Mouse (Mus musculus) lung, postnatal 10 days (tissue): Measurements from ENCODE around the gene Arf3.
A peak's percentile ranks its signal among the peaks of the same experiment; 100 is the strongest.
"Not testable (repeated sequence)": the region's sequence is repeated elsewhere in the genome, so short reads cannot be mapped to it uniquely, and the experiment has no call there.

ENCODE experiments used
- DNase-seq: peaks from one replicate; pipeline ENCODE4 v3.0.0; 2021

Gene Arf3

GRCm38 (mm10) chr15:98762670-98763529 is at the start of gene Arf3:
TSS of gene Arf3 (minus strand) at chr15:98763214.
- peak; percentile 98 for DNase-seq

DNA sequence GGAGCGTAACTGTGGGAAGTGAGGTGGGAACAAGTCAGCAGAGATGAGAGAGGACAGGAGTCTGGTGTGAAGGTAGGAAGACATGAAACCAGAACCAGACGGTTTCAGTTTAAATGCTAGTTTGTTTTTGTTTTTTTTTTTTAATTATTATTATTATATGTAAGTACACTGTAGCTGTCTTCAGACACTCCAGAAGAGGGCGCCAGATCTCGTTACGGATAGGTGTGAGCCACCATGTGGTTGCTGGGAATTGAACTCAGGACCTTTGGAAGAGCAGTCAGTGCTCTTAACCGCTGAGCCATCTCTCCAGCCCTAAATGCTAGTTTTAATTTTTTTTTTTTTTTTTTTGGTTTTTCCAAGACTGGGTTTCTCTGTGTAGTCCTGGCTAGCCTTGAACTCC is 47.2 kb upstream of the Arf3 start:
- DNase-seq = not testable (repeated sequence)

GRCm38 (mm10) chr15:98809390-98809789 is 46.4 kb upstream of the Arf3 start, which contains the start of gene Ddn:
TSS of gene Ddn (minus strand) at chr15:98809490.
- DNase-seq = no peak

- no peak for DNase-seq
Measured at GRCm38 (mm10) chr15:98808651-98809134, 45.7 kb upstream of the Arf3 start.

DNA sequence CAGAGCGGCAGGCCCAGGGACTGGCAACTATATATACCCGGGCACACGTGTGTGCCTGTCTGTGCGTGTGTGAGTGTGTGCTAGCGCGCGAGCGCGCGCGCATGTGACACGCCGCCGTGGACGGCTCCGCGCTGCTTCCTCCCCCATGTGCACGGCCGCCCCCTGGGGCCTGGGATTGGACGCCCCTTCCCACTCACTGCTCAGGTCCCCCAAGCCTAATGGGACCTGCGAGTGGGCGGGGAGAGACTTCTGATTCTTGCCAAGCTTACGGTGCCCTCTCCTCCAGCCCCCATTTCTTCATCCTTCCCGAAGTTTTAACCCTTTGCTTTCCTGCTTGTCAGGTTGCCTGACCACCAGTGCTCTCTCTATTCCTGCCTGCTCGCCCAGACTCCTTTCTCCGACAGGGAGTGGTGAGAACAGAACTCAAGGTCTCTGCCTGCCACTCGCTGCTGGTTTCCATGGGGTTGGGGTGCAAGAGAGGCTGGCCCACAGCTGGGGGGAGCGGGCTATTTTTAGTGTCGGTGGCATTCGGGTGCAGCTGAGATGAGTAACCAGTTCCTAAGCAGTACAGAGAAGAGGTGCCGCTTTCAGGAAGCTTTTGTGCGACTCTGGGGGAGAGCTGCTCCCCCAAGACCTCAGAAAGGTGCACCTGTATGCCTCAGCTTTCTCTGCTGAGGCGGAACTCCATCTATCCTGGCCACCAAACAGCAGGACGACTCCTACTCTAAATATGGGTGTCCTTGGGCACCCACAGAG is 45.1 kb upstream of the Arf3 start:
- DNase-seq = peak; percentile 60

GRCm38 (mm10) chr15:98806809-98807770 is 44.1 kb upstream of the Arf3 start:
- peak; percentile 44 for DNase-seq

GRCm38 (mm10) chr15:98806071-98806808 is 43.2 kb upstream of the Arf3 start:
- no peak for DNase-seq

GRCm38 (mm10) chr15:98805324-98806040 is 42.5 kb upstream of the Arf3 start:
- DNase-seq = peak; percentile 90

GRCm38 (mm10) chr15:98804054-98804453 is 41.0 kb upstream of the Arf3 start:
- peak; percentile 88 for DNase-seq

- DNase-seq = no peak
Measured at GRCm38 (mm10) chr15:98802926-98803325, 39.9 kb upstream of the Arf3 start.

- peak; percentile 90 for DNase-seq
Measured at GRCm38 (mm10) chr15:98799396-98799795, 36.4 kb upstream of the Arf3 start.

DNA sequence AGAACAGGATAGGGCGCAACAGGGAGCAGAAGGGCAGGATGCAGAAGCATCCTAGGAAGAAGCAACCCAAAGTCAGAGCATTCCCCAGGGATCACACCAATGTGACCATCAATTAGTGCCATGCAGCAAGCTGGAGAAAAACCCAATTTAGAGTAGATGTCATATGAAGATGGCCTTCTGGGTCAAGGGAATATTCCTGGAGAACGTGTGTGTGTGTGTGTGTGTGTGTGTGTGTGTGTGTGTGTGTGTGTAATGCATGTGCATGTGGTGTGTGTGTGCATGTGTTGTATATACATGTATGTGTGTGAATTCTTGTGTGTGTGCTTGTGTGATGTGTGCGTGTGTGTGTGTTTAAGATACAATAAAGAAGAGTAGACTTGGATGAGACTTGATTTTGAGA is 35.9 kb upstream of the Arf3 start:
- DNase-seq = no peak

DNA sequence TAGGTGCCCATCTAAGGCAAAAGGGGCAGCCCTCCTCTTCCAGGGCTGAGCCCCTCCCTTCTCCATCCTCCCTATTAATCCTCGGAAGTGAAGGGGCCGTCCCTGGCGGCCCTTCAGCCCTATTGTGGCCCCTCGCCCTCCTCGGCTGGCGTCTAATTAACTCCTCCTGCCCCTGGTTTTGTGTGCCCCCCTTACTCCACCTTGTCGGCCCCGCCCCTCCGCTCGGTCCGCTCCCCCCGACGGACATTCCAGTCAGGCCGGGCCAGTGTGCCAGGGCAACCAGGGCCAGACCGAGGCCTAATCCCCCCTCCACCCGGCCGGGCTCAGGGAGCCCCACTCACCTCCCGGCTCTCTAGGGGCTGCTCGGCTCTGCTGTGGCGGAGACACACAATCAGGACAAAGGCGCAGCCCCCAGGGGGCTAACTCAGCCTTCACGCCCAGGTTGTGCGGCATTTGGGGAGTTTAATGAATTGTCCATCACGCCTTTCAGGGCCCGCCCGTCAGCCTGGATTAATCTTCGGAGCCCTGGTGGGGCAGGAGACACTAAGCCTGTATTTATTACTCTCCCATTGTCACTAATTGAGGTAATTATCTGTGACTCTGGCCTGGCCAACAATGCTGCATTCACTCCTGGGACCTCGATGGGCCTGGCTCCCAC is 35.0 kb upstream of the Arf3 start:
- no peak for DNase-seq

DNA sequence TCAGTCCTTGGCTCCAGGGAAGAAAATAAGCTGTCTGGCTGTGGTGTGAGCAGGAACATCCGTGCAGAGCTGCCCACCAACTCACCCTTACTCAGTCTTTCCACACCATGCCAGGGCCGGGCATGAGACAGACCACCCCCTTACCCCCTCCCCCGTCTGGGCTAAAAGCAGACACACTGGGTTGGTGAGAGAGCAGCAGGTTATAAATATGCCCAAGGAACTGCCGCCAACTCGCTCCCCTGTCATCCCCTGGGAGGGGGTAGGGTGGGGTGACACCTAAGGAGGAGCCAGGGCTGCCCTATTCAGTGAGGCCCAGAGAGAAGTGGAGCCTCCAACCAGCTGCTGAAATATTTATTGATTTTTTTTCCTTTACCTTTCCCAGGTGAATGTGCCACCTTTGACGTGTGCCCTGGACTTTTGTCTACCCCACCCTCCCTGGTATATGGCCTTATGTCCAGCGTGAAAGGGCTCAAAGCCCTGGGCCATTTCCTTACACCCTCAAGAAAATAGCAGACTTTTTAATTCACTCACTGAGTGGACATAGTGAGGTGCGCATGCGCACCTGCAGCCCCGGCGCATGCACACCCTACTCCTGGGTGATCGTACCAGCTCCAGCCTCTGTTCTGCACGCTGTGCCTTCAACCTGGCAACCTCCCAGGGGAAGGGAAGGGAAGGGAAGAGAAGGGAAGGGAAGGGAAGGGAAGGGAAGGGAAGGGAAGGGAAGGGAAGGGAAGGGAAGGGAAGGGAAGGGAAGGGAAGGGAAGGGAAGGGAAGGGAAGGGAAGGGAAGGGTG is 34.0 kb upstream of the Arf3 start:
- DNase-seq = no peak

DNA sequence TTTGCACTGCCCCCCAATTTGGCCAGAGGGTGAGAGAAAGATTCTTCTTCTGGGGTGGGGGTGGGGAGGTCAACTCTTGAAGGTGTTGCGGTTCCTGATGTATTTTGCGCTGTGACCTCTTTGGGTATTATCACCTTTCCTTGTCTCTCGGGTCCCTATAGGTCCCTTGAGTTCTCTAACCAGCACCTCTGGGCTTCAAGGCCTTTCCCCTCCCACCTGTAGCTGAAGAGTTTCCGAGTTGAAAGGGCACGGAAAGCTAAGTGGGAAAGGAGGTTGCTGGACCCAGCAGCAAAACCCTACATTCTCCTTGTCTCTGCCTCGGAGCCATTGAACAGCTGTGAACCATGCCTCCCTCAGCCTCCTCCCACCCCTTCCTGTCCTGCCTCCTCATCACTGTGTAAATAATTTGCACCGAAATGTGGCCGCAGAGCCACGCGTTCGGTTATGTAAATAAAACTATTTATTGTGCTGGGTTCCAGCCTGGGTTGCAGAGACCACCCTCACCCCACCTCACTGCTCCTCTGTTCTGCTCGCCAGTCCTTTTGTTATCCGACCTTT is 30.2 kb upstream of the Arf3 start:
- no peak for DNase-seq

GRCm38 (mm10) chr15:98792233-98793020 is 29.4 kb upstream of the Arf3 start:
- peak; percentile 2 for DNase-seq

- DNase-seq = no peak
Measured at GRCm38 (mm10) chr15:98791771-98792170, 28.8 kb upstream of the Arf3 start.

GRCm38 (mm10) chr15:98791221-98791620 is 28.2 kb upstream of the Arf3 start:
- DNase-seq = no peak

GRCm38 (mm10) chr15:98790761-98791160 is 27.7 kb upstream of the Arf3 start:
- DNase-seq = no peak
